Mouse (Mus musculus) lung, embryonic 16.5 days (tissue): ENCODE measurements around the gene Sdk2. TPM values are rescaled to one million over a fixed set of nuclear protein-coding genes. Genes with fewer than 3 reads are reported as not detected.

Source experiments
- ATAC-seq: fragments of 200-750 bp; cut with Nextera tagmentation; 2 replicates; pipeline ENCODE4 v1.8.0; 2017; ENCODE audit warnings: low read depth, mild to moderate bottlenecking, moderate library complexity
- H3K27ac ChIP-seq: fragments of 300-500 bp; sonication (generic); 2 replicates; pipeline ENCODE4 v1.5.1; 2014; ENCODE audit warnings: mild to moderate bottlenecking, control low read depth, low read length
- H3K27me3 ChIP-seq: fragments of 300-500 bp; sonication (generic); 2 replicates; pipeline ENCODE4 v1.6.1; 2014; ENCODE audit warnings: low read depth, low read length, mixed read lengths; ENCODE audit not compliant: control insufficient read depth, insufficient read depth
- H3K36me3 ChIP-seq: fragments of 300-500 bp; sonication (generic); 2 replicates; pipeline ENCODE4 v1.6.1; 2014; ENCODE audit warnings: low read length; ENCODE audit not compliant: control insufficient read depth, insufficient read depth
- H3K4me1 ChIP-seq: fragments of 300-500 bp; sonication (generic); replicated peaks from 2 replicates; pipeline ENCODE4 v1.6.1; 2014; ENCODE audit warnings: low read length, mixed read lengths; ENCODE audit not compliant: control insufficient read depth, insufficient read depth
- H3K4me2 ChIP-seq: fragments of 300-500 bp; sonication (generic); 2 replicates; pipeline ENCODE4 v1.6.1; 2014; ENCODE audit warnings: low read depth, low read length, control low read depth
- H3K4me3 ChIP-seq: fragments of 300-500 bp; sonication (generic); 2 replicates; pipeline ENCODE4 v1.5.1; 2014; ENCODE audit warnings: mild to moderate bottlenecking, low read length, control low read depth
- H3K9ac ChIP-seq: fragments of 300-500 bp; sonication (generic); 2 replicates; pipeline ENCODE4 v1.6.1; 2014; ENCODE audit warnings: low read length, control low read depth
- H3K9me3 ChIP-seq: fragments of 300-500 bp; sonication (generic); 2 replicates; pipeline ENCODE4 v1.6.1; 2016; ENCODE audit warnings: low read length; ENCODE audit not compliant: control insufficient read depth
- WGBS: fragments of 180-500 bp; shearing (Covaris S2); extraction: QIAGEN DNeasy Blood & Tissue Kit; methylation state at CpG from one replicate; pipeline ENCODE4 v1.1.7; 2014; 5-methylcytosine and 5-hydroxymethylcytosine counted together
- polyA plus RNA-seq: library from polyadenylated mRNA; unstranded; fragments of >200 nt; fragmentation: Nextera tagmentation; extraction: Ambion mirVana; gene quantifications from 2 replicates; pipeline ENCODE4 v1.2.1, GENCODE M21; 2015

Gene Sdk2
- polyA plus RNA-seq, 1 experiment from 2014 or later, result 2.1 TPM

DNA sequence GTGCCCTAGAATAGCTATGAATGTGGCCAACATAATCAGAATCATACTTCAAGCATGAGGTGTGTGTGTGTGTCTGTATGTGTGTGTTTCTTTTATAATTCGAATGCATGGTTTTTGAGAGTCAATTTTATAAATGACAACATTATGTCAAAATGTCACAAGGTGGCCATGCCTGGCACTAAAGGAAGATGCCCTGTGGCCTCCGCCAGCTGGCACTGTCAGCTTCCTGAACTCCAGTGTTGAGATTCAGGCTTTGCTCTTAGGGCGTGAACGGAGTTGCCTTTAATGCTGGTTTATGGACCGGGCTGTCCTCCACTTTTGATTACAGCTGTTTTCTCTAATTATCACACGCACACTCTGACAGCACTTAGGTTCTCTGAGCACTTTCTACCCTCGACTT lies 164.9 kb downstream of the Sdk2 start:
- 75% methylated on average over 7 of the region's 7 CpGs for WGBS
- H3K9me3 ChIP-seq, result no peaks in the 10 kb centered on the region
- no peak overlapping the region for H3K9ac ChIP-seq
- H3K4me2 ChIP-seq, result no peak overlapping the region
- H3K4me1 ChIP-seq, result no peaks in the 10 kb centered on the region
- no peaks in the 10 kb centered on the region for H3K27me3 ChIP-seq
- no peak overlapping the region for H3K27ac ChIP-seq
- no peaks in the 10 kb centered on the region for H3K36me3 ChIP-seq
- ATAC-seq, result no peak
- no peak overlapping the region for H3K4me3 ChIP-seq

DNA sequence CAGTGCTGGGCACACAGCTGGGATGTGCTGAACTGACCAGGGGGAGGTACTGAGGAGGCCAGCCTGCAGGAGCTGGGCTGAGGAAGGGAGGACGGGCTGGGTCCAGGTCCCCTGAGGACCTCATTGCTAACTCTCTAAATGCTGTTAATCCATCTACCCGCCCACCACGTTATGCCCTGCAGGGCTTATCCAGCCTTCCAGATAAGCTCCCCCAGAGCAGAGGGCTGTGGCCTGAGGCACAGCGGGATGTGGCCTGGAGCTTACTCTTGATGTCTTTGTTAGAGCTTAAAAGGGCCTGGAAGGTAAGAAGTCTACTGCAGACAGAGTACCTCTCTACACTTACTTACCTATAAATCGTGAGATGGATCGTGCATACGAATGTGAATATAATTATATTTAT lies 168.2 kb downstream of the Sdk2 start:
- no peaks in the 10 kb centered on the region for H3K9me3 ChIP-seq
- H3K4me2 ChIP-seq, result no peak overlapping the region
- no peak for ATAC-seq
- no peaks in the 10 kb centered on the region for H3K27me3 ChIP-seq
- 71% methylated on average over 7 of the region's 7 CpGs for WGBS
- H3K36me3 ChIP-seq, result no peaks in the 10 kb centered on the region
- no peak overlapping the region for H3K4me3 ChIP-seq
- H3K4me1 ChIP-seq, result no peaks in the 10 kb centered on the region
- no peak overlapping the region for H3K9ac ChIP-seq
- no peak overlapping the region for H3K27ac ChIP-seq

GRCm38 (mm10) chr11:113896006-113896405 lies 170.8 kb downstream of the Sdk2 start:
- Histone ChIP-seq H3K9me3 (no peaks in the 10 kb centered on the region), H3K27me3 (no peaks in the 10 kb centered on the region), H3K36me3 (no peaks in the 10 kb centered on the region), H3K4me3 (no peak overlapping the region), H3K4me1 (no peaks in the 10 kb centered on the region), H3K9ac (no peak overlapping the region), H3K4me2 (no peak overlapping the region), H3K27ac (no peak overlapping the region)
- 75% methylated on average over 5 of the region's 5 CpGs for WGBS
- ATAC-seq, result no peak

DNA sequence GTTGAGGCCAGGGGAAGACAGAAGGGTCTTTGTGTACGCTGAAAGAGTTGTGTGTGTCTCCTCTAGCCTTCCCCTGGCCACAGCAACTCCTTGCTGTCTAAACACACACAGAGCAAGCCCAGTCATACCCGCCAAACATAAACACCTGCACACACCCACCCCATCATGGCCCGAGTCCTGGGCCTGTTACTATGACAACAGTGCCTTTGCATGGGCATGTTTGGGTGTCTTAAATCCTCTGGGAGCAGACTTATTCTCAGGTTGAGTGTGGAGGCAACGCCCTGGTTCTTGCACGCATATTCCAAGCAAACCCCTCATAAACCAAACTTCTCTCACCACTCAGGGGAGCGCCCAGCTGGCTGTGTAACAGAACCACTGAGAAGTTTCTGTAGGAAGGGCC lies 173.9 kb downstream of the Sdk2 start:
- Histone ChIP-seq H3K9me3 (no peaks in the 10 kb centered on the region), H3K4me1 (no peaks in the 10 kb centered on the region), H3K9ac (no peak overlapping the region), H3K4me2 (no peak overlapping the region), H3K36me3 (no peaks in the 10 kb centered on the region), H3K27ac (no peak overlapping the region), H3K27me3 (no peaks in the 10 kb centered on the region), H3K4me3 (no peak overlapping the region)
- 50% methylated on average over 6 of the region's 6 CpGs for WGBS
- no peak for ATAC-seq

DNA sequence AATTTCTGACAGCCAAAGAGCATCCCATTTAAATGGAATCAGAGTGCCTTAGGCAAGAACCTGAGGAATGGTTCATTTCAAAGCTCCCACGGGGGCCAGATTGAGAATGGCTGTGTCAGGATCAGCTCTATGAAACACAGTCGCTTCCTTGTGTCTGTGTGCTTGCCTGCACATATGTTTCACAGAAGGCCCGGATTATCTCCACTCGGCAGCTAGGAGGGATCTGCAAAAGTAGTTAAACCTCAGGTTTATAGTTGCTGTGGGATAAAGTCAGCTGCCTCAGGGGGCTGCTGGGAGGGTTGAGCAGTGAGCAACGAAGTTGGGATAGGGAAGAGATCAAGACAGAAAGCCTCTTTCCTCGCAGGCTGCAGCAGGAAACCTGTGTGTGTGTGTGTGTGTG lies 174.8 kb downstream of the Sdk2 start:
- 67% methylated on average over 6 of the region's 6 CpGs for WGBS
- Histone ChIP-seq H3K36me3 (no peaks in the 10 kb centered on the region), H3K4me1 (no peaks in the 10 kb centered on the region), H3K4me3 (no peak overlapping the region), H3K27ac (no peak overlapping the region), H3K9ac (no peak overlapping the region), H3K9me3 (no peaks in the 10 kb centered on the region), H3K27me3 (no peaks in the 10 kb centered on the region), H3K4me2 (no peak overlapping the region)
- no peak for ATAC-seq

DNA sequence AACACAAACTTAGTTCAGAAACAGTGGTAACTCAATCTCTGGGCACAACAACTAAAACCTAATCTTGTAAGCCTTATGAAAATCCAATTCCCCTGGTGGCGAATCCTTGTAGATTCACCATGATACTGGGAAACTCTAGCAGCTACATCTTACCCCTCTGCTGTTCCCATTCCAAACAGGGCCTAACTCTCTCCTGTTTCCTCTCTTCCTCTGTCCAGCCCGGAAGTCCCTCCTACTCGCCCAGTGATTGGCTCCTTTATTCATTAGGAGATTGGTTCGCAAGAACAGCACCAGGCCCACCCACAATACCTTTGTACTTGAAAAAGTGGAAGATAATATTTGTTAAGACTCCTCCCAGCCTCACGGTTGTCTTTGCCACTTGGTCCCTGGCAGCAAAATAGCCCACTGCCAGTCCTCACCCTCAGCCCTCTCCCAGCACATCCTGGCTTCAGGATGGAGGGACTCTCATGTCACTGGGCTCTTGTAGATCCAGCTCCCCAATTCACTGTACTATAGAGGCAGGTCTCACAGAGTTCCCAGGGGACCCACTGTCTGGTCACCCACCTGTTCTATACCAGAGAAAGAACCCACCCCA lies 178.6 kb downstream of the Sdk2 start:
- no peak overlapping the region for H3K4me2 ChIP-seq
- H3K27me3 ChIP-seq, result no peaks in the 10 kb centered on the region
- no peaks in the 10 kb centered on the region for H3K9me3 ChIP-seq
- no peak overlapping the region for H3K27ac ChIP-seq
- peaks cover 6% of the 10 kb centered on the region for H3K4me1 ChIP-seq
- no peak for ATAC-seq
- H3K36me3 ChIP-seq, result no peaks in the 10 kb centered on the region
- WGBS, result 79% methylated on average over 5 of the region's 5 CpGs
- H3K4me3 ChIP-seq, result no peak overlapping the region
- no peak overlapping the region for H3K9ac ChIP-seq

DNA sequence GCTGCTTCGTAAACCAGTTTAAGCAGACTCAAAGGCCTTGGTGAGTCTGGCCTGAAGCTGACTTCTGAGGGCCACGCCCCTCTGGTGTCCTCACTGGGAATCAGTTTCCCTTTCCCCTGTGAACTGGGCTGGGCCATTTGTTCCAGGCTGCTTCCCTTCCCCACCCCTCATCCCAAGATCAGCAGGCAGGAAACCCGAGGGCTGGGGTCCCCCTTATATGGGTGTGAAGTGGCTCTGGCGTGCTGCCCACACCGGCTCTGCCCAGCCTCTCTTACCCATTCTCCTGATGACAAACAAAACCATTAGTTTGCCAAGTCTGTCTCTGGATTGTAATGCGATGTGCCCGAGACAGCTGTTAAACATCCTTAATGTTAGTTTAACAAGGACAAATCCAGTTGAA lies 180.5 kb downstream of the Sdk2 start:
- no peak overlapping the region for H3K4me2 ChIP-seq
- H3K4me3 ChIP-seq, result no peak overlapping the region
- no peaks in the 10 kb centered on the region for H3K9me3 ChIP-seq
- WGBS, result 30% methylated on average over 7 of the region's 7 CpGs
- peak; percentile 62; the same call in 1 of the 2 replicates for ATAC-seq
- peaks cover 6% of the 10 kb centered on the region for H3K4me1 ChIP-seq
- no peak overlapping the region for H3K9ac ChIP-seq
- no peaks in the 10 kb centered on the region for H3K27me3 ChIP-seq
- no peak overlapping the region for H3K27ac ChIP-seq
- H3K36me3 ChIP-seq, result no peaks in the 10 kb centered on the region

GRCm38 (mm10) chr11:113884962-113885361 lies 181.9 kb downstream of the Sdk2 start:
- H3K27ac ChIP-seq, result no peak overlapping the region
- no peak overlapping the region for H3K9ac ChIP-seq
- H3K9me3 ChIP-seq, result no peaks in the 10 kb centered on the region
- no peaks in the 10 kb centered on the region for H3K36me3 ChIP-seq
- no peak overlapping the region for H3K4me2 ChIP-seq
- 62% methylated on average over 11 of the region's 11 CpGs for WGBS
- peaks cover 6% of the 10 kb centered on the region for H3K4me1 ChIP-seq
- H3K4me3 ChIP-seq, result no peak overlapping the region
- H3K27me3 ChIP-seq, result no peaks in the 10 kb centered on the region
- no peak for ATAC-seq

DNA sequence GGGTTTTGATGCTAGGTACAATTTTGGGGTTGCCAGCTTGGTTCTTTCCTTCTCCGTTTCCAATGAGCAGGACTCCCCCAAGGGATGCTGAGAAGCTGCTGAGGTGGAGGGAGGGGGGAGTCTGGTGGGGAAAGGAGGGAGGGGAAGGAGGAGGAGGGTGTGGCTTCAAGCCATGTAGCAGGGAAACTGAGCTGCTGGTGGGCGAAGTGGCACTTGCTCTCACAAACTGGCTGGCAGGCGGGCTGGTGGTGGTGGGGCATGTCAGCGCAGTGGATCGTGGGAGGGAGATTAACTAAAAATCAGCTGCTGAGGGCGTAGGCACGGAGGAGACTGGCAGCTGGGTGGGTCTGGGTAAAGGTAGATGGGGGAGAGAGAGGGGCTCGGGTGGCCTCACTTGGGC lies 183.8 kb downstream of the Sdk2 start:
- Histone ChIP-seq H3K9ac (no peak overlapping the region), H3K4me2 (no peak overlapping the region), H3K27me3 (no peaks in the 10 kb centered on the region), H3K27ac (no peak overlapping the region), H3K4me3 (no peak overlapping the region), H3K4me1 (peaks cover 6% of the 10 kb centered on the region), H3K36me3 (no peaks in the 10 kb centered on the region), H3K9me3 (no peaks in the 10 kb centered on the region)
- WGBS, result 80% methylated on average over 8 of the region's 8 CpGs
- no peak for ATAC-seq

- H3K27me3 ChIP-seq, result no peaks in the 10 kb centered on the region
- H3K27ac ChIP-seq, result no peak overlapping the region
- no peak overlapping the region for H3K4me3 ChIP-seq
- H3K9me3 ChIP-seq, result no peaks in the 10 kb centered on the region
- no peaks in the 10 kb centered on the region for H3K36me3 ChIP-seq
- 93% methylated on average over 6 of the region's 6 CpGs for WGBS
- no peak for ATAC-seq
- H3K4me2 ChIP-seq, result no peak overlapping the region
- H3K4me1 ChIP-seq, result peaks cover 6% of the 10 kb centered on the region
- H3K9ac ChIP-seq, result no peak overlapping the region
Observed at GRCm38 (mm10) chr11:113881864-113882263, 185.0 kb downstream of the Sdk2 start.
